Mouse (Mus musculus) retina, adult 2 months (tissue): ENCODE results near the gene Sirpa.

Source experiments
- DNase-seq: peaks from one replicate; pipeline ENCODE4 v3.0.0-alpha.2; 2012; ENCODE audit warnings: low read depth, low spot score

Gene Sirpa

DNA sequence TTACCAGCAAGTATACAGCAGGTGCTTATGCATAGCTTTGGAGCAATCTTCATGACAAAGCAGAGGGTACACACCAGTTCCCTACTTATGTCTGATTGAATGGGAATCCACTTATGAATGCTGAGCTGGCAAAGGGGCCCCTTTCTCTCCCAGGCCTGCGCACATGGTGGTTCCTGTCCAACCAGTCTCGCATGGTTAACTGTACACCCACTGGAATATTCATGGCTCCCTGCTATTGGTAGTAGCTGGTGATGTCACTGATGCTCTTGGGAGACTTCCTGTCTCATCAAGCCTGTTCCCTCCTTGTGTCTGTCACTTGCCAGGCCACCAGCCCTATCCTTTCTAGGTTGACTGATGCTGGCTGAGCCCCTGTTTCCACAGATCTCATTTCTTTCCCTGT is 14.3 kb downstream of the Sirpa start:
- no peak for DNase-seq

DNA sequence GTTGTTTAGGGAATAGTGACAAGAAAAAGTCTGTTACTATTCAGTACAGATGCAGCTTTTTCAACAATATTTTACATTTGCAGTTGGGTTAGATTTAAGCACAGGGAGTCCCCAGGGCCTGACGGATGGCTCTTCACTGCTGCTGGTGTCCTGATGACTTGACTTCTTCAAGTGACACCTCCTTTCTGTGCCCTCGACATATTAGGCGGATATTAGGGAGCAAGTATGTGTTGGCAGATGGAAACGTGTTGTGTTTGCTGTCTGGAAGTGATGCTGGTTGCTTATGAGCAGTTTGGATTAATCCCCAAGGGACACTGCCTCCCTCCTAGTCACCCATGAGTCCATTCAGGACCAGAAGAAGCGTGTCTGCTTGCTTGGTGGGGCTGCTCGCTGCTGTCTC is 21.3 kb downstream of the Sirpa start:
- no peak for DNase-seq

DNA sequence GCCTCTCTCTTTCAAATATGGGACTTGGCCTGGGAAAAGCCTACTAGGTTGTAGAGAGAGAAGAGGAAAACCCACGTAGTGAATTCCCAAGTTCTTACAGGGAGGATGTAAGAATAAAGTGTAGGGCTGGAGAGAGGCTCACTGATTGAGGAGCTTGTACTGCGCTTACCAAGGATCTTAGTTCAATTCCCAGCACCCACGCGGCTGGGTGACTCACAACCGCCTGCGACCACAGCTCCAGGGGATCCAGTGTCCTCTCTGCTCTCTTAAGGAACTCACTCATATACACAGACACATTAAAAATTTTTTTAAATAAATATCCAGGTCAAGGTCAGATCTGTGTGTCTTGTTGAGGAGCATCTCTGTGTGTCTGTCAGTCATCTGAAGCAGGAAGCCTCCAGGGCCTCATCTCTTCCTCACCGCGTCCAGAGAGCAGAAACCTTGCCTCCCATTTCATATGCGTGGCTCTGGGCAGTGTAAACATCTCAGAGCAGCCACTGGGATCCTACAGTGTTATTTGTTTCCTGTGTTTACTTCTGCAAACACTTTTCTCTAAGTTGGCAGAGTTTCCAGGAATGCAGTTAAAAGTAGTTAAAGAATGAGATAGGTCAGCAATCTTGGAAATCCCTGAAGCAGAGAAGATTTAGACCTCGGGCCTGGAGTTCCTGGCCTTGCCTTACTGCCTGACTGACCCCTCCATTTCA is 22.0 kb downstream of the Sirpa start:
- no peak for DNase-seq

DNA sequence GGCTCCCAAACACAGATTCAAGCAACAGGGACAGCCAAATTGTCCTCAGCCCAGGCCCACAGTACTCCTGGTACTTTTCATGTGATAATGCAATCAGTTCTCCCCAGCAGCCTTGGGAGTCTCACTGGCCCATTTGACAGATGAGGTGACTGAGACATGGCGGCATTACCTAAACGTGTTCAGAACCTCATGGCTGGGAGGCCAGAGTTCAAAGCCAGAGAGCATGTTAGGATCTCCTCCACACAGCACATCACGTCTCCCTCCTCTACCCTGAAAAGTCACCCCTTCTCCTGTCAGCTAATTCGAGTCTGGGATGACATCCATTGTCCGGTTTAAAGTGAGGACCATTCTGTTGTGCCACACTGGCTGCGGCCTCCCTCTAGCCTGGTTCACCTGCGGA is 27.5 kb downstream of the Sirpa start:
- DNase-seq: no peak

DNA sequence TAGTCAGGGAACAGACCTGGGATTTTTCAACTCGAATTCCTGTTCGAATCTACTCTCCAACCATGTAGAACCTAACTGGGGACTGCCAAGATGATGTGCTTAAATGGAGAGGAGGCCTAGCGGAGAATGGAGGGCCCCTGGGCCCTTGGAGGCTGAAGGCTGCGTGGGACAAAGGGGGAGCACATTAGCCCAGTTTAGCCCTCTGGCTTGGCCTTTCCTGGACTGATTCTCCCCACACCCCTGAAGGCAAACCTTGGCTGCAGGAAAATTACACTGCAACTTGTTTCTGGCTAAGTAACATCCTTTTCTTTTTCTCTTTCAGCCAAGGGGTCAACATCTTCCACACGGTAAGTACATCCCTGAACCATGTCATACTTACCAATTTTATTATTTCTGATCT is 28.2 kb downstream of the Sirpa start:
- no peak for DNase-seq

DNA sequence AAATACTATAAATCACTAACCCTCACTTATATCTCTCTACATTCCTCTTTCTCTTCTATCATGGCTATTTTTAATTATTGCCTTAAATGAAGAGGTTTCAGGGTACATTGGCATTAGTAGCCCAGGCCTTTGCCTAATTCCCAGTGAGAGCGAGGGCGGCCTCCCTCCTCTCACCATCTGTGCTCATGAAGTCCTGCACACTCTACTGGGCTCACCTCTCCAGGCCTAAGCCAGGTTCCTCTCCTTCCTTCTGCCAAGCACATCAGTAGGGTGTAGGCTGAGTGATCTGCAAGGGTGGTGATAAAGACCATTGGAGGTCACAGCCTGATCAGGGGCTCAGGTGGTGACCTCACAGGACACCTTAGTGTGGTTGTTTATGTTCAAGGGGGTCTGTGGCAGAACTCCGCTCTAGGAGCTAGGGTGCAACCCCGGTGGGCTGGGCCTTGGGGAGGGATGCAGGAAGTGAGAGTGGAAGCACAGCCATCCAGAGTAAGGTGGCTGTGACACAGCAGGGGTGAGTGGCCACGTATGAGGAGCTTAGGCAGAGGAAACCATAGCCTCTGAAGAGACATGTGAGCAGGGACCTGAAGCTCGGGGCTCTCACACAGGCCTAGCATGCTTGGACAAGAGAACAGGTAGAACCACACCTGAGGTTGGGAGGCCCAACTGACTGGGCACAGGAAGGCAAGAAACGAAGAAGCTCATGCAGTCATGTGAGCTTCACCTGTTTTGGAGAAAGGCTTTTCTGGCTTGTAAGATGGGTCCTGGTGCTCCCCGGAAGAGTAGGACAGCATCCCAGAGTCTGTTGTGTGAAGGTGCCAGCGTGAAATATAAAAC is 29.2 kb downstream of the Sirpa start:
- DNase-seq: no peak

DNA sequence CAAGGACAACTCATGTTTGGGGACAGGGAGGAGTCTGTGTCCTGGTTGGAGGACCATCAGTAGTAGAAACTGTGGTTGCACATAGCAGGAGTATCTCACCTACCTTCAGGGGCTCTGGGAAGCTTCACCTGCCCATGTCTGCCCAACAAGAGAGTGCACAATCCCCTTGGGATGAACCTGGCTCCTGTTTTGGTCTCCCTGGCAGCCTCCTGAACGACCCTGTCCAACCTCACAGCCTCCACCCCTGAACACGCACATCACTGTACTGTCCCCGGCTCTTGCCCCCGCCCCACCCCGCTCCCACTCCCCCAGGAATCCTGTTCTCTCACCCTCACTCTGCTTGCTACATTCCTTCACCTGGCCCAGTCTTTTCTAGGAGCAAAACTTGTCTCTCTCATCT is 30.3 kb downstream of the Sirpa start:
- no peak for DNase-seq

DNA sequence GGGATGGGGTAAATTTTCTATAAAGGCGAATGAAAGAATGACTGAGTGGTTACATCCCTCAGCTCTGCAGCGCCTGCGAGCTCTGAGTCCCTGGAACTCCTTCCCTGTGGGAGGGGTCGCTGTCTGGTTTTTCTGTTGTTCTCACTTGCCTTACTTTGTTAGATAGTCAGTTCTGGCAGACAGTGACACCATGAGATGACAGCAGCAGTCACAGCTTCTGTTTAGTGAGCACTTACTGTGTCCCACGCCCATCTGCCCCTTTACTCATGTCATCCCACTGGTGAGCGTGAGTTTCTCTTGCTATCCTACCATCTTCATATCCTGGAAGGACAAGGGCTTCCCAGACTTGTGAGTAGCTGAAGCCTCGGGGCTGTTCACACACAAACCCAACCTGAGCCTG is 31.1 kb downstream of the Sirpa start:
- no peak for DNase-seq

DNA sequence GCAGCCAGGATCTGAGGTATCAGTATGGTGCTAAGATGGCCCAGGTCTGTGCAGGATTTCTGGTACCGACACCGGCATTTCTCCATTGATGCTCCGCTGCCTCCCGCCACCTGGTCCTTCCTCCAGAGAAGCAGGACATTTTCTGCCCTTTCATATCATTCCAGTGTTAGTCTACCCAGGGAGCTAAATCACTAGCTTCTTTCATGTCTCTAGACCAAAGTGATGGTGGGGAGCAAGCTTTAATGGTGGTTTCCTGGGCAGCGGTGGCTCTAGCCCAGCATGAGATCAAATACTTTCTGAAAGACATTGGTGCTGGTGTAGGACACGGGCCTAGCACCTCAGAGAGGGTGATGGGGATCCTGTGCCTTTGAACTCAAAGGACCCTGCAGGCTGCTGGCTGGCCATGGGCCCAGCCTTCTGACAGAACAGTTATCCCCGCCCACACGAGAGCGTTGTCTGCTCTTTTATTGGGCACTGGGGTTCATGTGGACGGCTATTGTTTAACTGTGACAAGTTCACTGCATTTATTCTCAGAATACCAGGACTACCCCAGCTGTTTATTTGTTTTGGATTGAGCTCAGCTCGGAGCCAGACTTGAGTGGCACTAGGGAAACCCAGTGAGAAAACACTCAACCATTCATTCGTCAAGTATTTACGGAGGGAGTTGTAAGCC is 31.7 kb downstream of the Sirpa start:
- DNase-seq: no peak

DNA sequence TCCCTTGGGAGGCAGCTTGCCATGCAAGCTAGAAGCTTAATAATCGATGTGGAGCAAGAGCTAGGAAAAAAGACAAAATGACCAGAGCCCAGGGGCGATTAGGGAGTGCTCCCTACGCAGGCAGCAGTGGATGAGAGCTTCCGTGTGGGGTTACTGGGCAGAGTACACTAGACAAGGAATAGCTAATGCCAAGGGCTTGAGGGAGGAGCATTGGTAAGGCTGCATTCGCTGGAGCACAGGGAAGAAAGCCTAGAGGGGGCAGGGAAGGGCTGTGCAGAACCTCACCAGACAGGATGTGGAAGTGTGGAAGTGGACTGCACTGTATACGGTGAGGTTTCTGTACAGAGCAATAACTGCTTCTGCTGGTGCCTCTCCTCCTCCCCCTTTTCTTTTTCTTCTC is 32.3 kb downstream of the Sirpa start:
- DNase-seq: no peak

DNA sequence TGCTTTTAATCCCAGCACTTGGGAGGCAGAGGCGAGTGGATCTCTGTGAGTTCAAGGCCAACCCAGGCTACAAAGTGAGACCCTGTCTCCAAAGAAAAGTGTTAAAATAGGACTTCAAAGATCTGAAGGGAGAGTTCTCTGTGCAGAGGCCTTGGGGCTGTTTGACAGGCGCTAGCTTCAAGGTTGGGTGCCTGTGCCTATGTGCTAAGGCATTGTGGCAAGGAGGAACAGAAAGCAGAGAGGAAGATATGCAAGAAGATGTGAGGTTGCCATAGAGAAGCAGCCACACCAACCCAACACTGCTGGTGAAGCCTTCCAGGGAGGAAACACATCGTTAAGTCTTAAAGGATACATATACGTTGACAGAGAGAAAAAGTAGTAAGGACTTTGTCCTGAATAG is 33.2 kb downstream of the Sirpa start:
- no peak for DNase-seq

DNA sequence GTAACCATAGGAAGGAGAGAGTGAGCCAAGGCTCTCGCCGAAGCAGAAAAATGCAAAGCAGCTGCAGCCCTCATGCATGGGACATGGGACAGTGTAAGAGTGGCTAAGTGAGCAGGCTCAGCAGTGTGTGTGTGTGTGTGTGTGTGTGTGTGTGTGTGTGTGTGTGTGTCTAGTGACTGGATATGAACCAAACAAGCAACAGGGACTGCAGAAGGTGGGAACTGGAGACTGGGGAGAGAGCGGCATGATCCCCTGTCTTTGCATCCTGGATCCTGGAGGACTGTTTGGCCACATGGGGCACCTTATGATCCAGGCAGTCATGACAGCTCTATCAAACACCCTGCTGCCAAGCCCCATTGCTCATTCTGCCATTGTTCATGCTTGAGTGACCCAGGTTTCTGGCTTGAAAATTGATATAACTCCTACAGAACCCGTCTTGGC is 34.0 kb downstream of the Sirpa start:
- DNase-seq: no peak

DNA sequence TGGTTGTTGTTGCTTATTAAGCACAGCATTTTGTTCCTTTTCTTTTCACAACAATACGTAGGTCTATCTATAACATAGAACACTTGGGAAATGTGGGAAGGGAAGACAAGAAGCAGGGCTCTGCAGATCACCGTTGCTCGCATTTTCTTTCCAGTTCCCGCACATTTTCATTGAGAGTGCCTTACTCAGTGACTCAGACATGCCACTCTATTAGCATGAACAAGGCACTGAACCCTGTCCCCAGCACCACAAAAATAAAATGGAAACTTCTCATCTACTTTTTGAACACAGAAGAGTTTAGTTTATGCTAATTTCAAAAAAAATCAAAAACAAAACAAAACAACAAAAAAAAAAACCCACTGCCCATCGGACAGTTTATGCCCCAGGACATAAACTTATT is 34.5 kb downstream of the Sirpa start:
- no peak for DNase-seq

DNA sequence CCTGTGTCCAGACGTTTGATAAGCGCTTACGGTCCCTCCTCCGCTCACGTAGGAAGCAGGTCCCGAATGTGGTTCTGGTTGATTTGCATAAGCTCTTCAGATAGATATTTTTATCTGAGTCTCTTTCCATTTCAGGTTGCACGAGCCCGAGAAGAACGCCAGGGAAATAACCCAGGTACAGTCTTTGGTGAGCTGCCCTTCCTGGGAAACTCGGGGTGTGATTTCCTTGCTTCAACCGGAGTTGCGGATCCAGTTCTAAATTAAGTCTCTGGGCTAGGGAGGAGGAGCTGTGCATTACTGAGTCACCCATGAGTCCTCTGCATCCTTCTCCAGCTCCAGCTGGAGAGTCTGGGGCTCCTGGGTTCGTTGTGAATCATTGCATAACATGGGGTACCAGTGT is 35.2 kb downstream of the Sirpa start:
- no peak for DNase-seq

DNA sequence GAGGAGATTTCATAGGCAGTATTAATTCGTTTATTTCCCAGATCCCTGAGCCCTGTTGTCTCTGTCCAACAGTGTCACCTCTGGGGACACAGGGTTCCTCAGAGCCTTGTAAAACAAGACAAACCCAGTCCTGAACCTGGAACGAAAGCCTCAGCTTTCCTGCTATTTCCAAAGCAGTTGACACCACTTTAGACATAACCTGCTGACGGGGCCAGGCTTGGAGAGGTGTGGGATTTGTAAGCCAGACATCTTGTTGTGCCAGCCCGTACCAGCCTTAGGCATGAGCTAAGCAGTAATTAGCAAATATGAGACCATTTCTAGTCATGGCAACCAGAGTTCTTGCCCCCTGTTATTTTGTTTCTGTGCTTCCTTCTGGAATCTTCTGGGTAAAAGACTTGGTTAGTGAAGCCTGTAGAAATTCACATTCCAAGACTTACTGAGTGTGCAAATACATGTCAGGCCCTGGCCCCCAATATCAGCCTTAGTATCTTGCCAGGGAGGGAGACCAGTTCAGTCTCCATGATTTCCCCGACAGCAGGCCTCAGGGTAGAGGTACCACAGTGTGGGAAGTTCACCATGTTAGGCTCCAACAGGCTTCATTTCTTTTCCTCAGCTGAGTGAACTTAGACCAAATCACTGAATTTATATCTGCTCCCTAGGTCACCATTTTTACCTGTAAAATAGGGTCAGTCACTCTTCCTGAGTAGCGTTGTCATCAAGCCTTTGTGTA is 36.0 kb downstream of the Sirpa start:
- no peak for DNase-seq

DNA sequence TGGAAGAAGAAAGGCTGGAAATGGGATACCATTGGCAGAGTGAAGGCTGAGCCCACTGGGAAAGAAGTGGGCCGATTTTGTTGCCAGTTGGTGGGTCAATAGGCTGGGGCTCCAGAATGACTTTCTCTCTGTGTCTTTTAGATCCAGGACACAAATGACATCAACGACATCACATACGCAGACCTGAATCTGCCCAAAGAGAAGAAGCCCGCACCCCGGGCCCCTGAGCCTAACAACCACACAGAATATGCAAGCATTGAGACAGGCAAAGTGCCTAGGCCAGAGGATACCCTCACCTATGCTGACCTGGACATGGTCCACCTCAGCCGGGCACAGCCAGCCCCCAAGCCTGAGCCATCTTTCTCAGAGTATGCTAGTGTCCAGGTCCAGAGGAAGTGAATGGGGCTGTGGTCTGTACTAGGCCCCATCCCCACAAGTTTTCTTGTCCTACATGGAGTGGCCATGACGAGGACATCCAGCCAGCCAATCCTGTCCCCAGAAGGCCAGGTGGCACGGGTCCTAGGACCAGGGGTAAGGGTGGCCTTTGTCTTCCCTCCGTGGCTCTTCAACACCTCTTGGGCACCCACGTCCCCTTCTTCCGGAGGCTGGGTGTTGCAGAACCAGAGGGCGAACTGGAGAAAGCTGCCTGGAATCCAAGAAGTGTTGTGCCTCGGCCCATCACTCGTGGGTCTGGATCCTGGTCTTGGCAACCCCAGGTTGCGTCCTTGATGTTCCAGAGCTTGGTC is 37.3 kb downstream of the Sirpa start:
- DNase-seq: no peak

DNA sequence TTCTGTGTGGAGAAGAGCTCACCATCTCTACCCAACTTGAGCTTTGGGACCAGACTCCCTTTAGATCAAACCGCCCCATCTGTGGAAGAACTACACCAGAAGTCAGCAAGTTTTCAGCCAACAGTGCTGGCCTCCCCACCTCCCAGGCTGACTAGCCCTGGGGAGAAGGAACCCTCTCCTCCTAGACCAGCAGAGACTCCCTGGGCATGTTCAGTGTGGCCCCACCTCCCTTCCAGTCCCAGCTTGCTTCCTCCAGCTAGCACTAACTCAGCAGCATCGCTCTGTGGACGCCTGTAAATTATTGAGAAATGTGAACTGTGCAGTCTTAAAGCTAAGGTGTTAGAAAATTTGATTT is 37.9 kb downstream of the Sirpa start:
- no peak for DNase-seq

DNA sequence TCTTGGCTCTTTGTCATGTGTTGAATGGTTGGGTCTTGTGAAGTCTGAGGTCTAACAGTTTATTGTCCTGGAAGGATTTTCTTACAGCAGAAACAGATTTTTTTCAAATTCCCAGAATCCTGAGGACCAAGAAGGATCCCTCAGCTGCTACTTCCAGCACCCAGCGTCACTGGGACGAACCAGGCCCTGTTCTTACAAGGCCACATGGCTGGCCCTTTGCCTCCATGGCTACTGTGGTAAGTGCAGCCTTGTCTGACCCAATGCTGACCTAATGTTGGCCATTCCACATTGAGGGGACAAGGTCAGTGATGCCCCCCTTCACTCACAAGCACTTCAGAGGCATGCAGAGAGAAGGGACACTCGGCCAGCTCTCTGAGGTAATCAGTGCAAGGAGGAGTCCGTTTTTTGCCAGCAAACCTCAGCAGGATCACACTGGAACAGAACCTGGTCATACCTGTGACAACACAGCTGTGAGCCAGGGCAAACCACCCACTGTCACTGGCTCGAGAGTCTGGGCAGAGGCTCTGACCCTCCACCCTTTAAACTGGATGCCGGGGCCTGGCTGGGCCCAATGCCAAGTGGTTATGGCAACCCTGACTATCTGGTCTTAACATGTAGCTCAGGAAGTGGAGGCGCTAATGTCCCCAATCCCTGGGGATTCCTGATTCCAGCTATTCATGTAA is 38.5 kb downstream of the Sirpa start:
- DNase-seq: no peak

DNA sequence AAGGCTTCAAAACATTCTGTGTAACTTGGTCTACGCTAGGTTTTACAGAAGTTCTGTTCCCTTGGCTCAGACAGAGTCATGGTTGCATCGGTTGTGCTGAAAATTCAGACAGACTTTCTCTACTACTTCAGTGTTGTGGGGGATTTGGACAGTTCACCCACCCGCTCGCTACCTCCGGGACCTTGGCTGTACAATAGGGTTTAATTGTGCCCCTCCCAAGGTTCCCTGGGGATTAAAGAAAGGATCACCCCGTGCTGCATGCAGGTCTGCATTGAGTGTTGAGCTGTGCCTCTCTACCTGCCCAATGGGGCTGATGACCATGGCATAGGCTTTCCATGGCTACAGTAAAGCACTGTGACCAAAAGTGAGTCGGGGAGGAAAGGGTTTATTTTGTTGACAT is 39.7 kb downstream of the Sirpa start:
- no peak for DNase-seq

DNA sequence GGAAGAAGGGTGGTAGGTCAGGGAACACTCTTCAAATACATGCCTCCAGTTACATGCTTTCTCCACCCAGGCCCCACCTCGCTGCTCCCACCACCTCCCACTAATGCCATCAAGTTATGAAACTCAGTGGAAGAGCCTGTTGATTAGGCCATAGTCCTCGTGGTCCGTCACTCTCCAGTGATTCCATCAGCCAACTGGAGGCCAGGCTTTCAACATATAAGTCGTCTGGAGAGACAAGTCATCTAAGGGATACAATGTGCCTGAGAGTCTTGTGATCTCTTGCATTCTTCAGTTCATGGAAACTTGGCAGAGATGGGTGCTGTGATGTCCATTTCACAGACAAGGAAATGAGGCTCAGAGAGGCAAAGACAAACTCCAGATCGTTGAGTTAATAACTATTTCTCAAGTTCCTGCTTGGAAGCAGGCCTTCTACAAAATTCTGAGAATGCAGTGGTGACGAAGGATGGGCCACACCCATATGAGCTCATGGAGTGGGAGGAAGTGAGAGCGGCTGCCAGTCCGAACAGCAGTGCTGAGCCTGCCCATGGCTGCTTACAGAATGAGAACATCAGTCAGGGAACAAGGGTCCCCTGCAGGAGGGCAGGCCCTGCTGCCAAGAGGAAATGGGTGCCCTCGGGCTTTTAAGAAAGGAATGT is 40.6 kb downstream of the Sirpa start:
- no peak for DNase-seq
